ENCODE assay signal across 13 mouse cellular contexts in genomic region chr4:133390042-133390441, GRCm38 (mm10). TPM values are rescaled to one million over a fixed set of nuclear protein-coding genes. Genes with fewer than 3 reads are reported as not detected.
DNase-seq lines count a peak whose midpoint lies in the region; ATAC-seq and TF ChIP-seq lines count a peak whose summit lies in the region.
"Had no signal": no experiment of that assay in that cellular context is flagged by ENCODE, and none has a peak within 500 bp of the region (broad histone marks: within the 10 kb centered on the region; RNA-seq: fewer than 3 reads in every experiment).

No protein-coding gene starts in this region.

- no peaks in the 10 kb centered on the region for H3K27me3 ChIP-seq in heart, embryonic 12.5 days (replicated peaks)
- H3K27me3 ChIP-seq in midbrain, embryonic 10.5 days (ENCODE audit: low read depth, poor library complexity, severe bottlenecking) = no peaks in the 10 kb centered on the region
- no peaks in the 10 kb centered on the region for H3K27me3 ChIP-seq in midbrain, embryonic 14.5 days (ENCODE audit: control insufficient read depth, insufficient read depth, low read length)
- H3K27me3 ChIP-seq in liver, embryonic 16.5 days (ENCODE audit: control insufficient read depth, insufficient read depth, low read depth, low read length) = no peaks in the 10 kb centered on the region
- H3K27me3 ChIP-seq in stomach, postnatal 0 days (ENCODE audit: control insufficient read depth, insufficient read depth, low read length) = no peaks in the 10 kb centered on the region
- H3K27me3 ChIP-seq: limb, embryonic 12.5 days had no signal

- H3K4me3 ChIP-seq in heart, embryonic 12.5 days = no peak overlapping the region
- H3K4me3 ChIP-seq in midbrain, embryonic 10.5 days = no peak overlapping the region
- H3K4me3 ChIP-seq in midbrain, embryonic 14.5 days (replicated peaks; ENCODE audit: low read depth, low read length) = no peak overlapping the region
- H3K4me3 ChIP-seq in liver, embryonic 16.5 days (ENCODE audit: low read depth, low read length) = no peak overlapping the region
- no peak overlapping the region for H3K4me3 ChIP-seq in stomach, postnatal 0 days (ENCODE audit: low read depth, low read length)
- H3K4me3 ChIP-seq: limb, embryonic 12.5 days had no signal

- H3K27ac ChIP-seq in heart, embryonic 12.5 days (ENCODE audit: poor library complexity, severe bottlenecking) = no peak overlapping the region
- 0 out of 2 replicates have a peak overlapping the region, but pooled peaks have one; percentile 13 for H3K27ac ChIP-seq in midbrain, embryonic 10.5 days (replicated peaks)
- H3K27ac ChIP-seq in midbrain, embryonic 14.5 days (replicated peaks; ENCODE audit: low read depth, low read length) = no peak overlapping the region
- H3K27ac ChIP-seq in liver, embryonic 16.5 days (ENCODE audit: low read length) = peak overlapping the region; percentile 71
- H3K27ac ChIP-seq in stomach, postnatal 0 days (replicated peaks) = peak overlapping the region; percentile 89
- H3K27ac ChIP-seq: limb, embryonic 12.5 days had no signal

- intact Hi-C loops in heart, postnatal 14 days (cut with DNase I) = loop anchor here (2.0 kb wide), 1 partner anchor 19 kb away; no protein-coding TSS in a partner anchor

- H3K36me3 ChIP-seq in heart, embryonic 12.5 days = no peaks in the 10 kb centered on the region
- H3K36me3 ChIP-seq in midbrain, embryonic 10.5 days = peaks cover 2% of the 10 kb centered on the region; the same call in 1 of the 2 replicates
- no peaks in the 10 kb centered on the region for H3K36me3 ChIP-seq in midbrain, embryonic 14.5 days (ENCODE audit: control insufficient read depth, insufficient read depth, low read length)
- no peaks in the 10 kb centered on the region for H3K36me3 ChIP-seq in liver, embryonic 16.5 days (ENCODE audit: control insufficient read depth, insufficient read depth)
- peaks cover under 1% of the 10 kb centered on the region; the same call in 1 of the 2 replicates for H3K36me3 ChIP-seq in stomach, postnatal 0 days (ENCODE audit: control insufficient read depth, insufficient read depth, low read length)

- no peak for DNase-seq in heart, postnatal 14 days
- no peak for DNase-seq in midbrain, embryonic 10.5 days (ENCODE audit: low spot score)
- no peak for DNase-seq in midbrain, embryonic 14.5 days
- DNase-seq in stomach, postnatal 0 days (ENCODE audit: low spot score) = no peak
- no peak for DNase-seq in frontal cortex, postnatal 25 days (ENCODE audit: low spot score in 2 of 2)
- no peak for DNase-seq in layer of hippocampus, adult 9-10 months (ENCODE audit: low spot score)
- DNase-seq: adrenal gland, adult 8-10 months; B cell, adult 2 months; cerebellum, adult 18-20 months; kidney, postnatal 4 days had no signal

- TF ChIP-seq EP300 in stomach, postnatal 0 days (optimal IDR thresholded peaks at IDR 0.05) = no peak

- WGBS in heart, embryonic 12.5 days = 58% methylated on average over 2 of the region's 2 CpGs
- WGBS in midbrain, embryonic 10.5 days = 93% methylated on average over 2 of the region's 2 CpGs
- WGBS in midbrain, embryonic 14.5 days = 93% methylated on average over 2 of the region's 2 CpGs
- 28% methylated on average over 2 of the region's 2 CpGs for WGBS in liver, embryonic 16.5 days (ENCODE audit: insufficient replicate concordance)
- WGBS in stomach, postnatal 0 days = 73% methylated on average over 2 of the region's 2 CpGs

- H3K9me3 ChIP-seq in heart, embryonic 12.5 days (replicated peaks) = no peaks in the 10 kb centered on the region
- H3K9me3 ChIP-seq in midbrain, embryonic 10.5 days (replicated peaks) = no peaks in the 10 kb centered on the region
- no peaks in the 10 kb centered on the region for H3K9me3 ChIP-seq in midbrain, embryonic 14.5 days (ENCODE audit: control insufficient read depth, low read length)
- no peaks in the 10 kb centered on the region for H3K9me3 ChIP-seq in liver, embryonic 16.5 days (replicated peaks; ENCODE audit: control insufficient read depth, low read length)
- H3K9me3 ChIP-seq in stomach, postnatal 0 days (ENCODE audit: control insufficient read depth, low read length) = no peaks in the 10 kb centered on the region
- H3K9me3 ChIP-seq: limb, embryonic 12.5 days had no signal

- no peak overlapping the region for H3K4me2 ChIP-seq in heart, embryonic 12.5 days
- no peak overlapping the region for H3K4me2 ChIP-seq in midbrain, embryonic 14.5 days (ENCODE audit: low read length)
- peak overlapping the region; percentile 47 for H3K4me2 ChIP-seq in liver, embryonic 16.5 days (ENCODE audit: low read depth, low read length)
- H3K4me2 ChIP-seq in stomach, postnatal 0 days (replicated peaks; ENCODE audit: low read depth) = no peak overlapping the region
- H3K4me2 ChIP-seq: limb, embryonic 12.5 days had no signal

- H3K9ac ChIP-seq in heart, embryonic 12.5 days = no peak overlapping the region
- H3K9ac ChIP-seq in midbrain, embryonic 14.5 days (replicated peaks; ENCODE audit: low read length) = no peak overlapping the region
- peak overlapping the region; percentile 13; the same call in 1 of the 2 replicates for H3K9ac ChIP-seq in liver, embryonic 16.5 days (ENCODE audit: low read depth, low read length)
- no peak overlapping the region for H3K9ac ChIP-seq in stomach, postnatal 0 days (ENCODE audit: low read length)
- H3K9ac ChIP-seq: limb, embryonic 12.5 days had no signal

- peaks cover 52% of the 10 kb centered on the region for H3K4me1 ChIP-seq in heart, embryonic 12.5 days (replicated peaks)
- peaks cover 20% of the 10 kb centered on the region for H3K4me1 ChIP-seq in midbrain, embryonic 10.5 days
- no peaks in the 10 kb centered on the region for H3K4me1 ChIP-seq in midbrain, embryonic 14.5 days (ENCODE audit: control insufficient read depth, insufficient read depth, low read length)
- H3K4me1 ChIP-seq in liver, embryonic 16.5 days (ENCODE audit: control insufficient read depth, low read depth, low read length) = peaks cover 47% of the 10 kb centered on the region
- peaks cover 26% of the 10 kb centered on the region for H3K4me1 ChIP-seq in stomach, postnatal 0 days (replicated peaks; ENCODE audit: control insufficient read depth, insufficient read depth)

- TF ChIP-seq CTCF in stomach, postnatal 0 days (IDR thresholded peaks at IDR 0.05; ENCODE audit: low read depth) = no peak

- peak; percentile 41; the same call in 1 of the 2 replicates for ATAC-seq in heart, embryonic 12.5 days (ENCODE audit: insufficient number of reproducible peaks, low FRiP score)
- ATAC-seq in midbrain, embryonic 14.5 days (ENCODE audit: low FRiP score, low TSS enrichment) = no peak
- ATAC-seq in liver, embryonic 16.5 days (ENCODE audit: low read depth) = peak; percentile 91
- ATAC-seq in stomach, postnatal 0 days (ENCODE audit: low FRiP score, low TSS enrichment) = no peak

RNA-seq across cellular contexts. Expression of gene Slc9a1, which starts 20.5 kb away (rescaled TPM):
- polyA plus RNA-seq in heart, embryonic 12.5 days (2016; fragmentation: Nextera tagmentation; extraction: Ambion mirVana) = 7.3 and 8.8 TPM in 2 replicates
- total RNA-seq in heart, postnatal 14 days (2021) = 10 to 100 TPM; 21.2 to 22.9 TPM
- polyA plus RNA-seq in midbrain, embryonic 10.5 days (2016; fragmentation: Nextera tagmentation; extraction: Ambion mirVana) = 8.3 and 8.6 TPM in 2 replicates
- 8.2 and 8.3 TPM in 2 replicates for polyA plus RNA-seq in midbrain, embryonic 14.5 days (2014; fragmentation: Nextera tagmentation; extraction: Ambion mirVana)
- 2.9 and 3.3 TPM in 2 replicates for polyA plus RNA-seq in liver, embryonic 16.5 days (2015; fragmentation: Nextera tagmentation; extraction: Ambion mirVana)
- polyA plus RNA-seq in stomach, postnatal 0 days (2015; fragmentation: Nextera tagmentation; extraction: Ambion mirVana) = 6.0 and 7.1 TPM in 2 replicates

RNA-seq across cellular contexts. Expression of gene Wdtc1, which starts 36.8 kb away (rescaled TPM):
- 16.1 and 17.9 TPM in 2 replicates for polyA plus RNA-seq in heart, embryonic 12.5 days (2016; fragmentation: Nextera tagmentation; extraction: Ambion mirVana)
- total RNA-seq in heart, postnatal 14 days (2021) = 10 to 100 TPM; 65.7 to 70.6 TPM
- 19.2 and 20.0 TPM in 2 replicates for polyA plus RNA-seq in midbrain, embryonic 10.5 days (2016; fragmentation: Nextera tagmentation; extraction: Ambion mirVana)
- 21.3 and 24.9 TPM in 2 replicates for polyA plus RNA-seq in midbrain, embryonic 14.5 days (2014; fragmentation: Nextera tagmentation; extraction: Ambion mirVana)
- 6.2 and 8.1 TPM in 2 replicates for polyA plus RNA-seq in liver, embryonic 16.5 days (2015; fragmentation: Nextera tagmentation; extraction: Ambion mirVana)
- polyA plus RNA-seq in stomach, postnatal 0 days (2015; fragmentation: Nextera tagmentation; extraction: Ambion mirVana) = 6.2 and 7.7 TPM in 2 replicates

Comparison
In these comparisons a context has a peak if more than half of its experiments do, and no peak if none do; other contexts are left out.
1. H3K27ac ChIP-seq: peak in midbrain, embryonic 10.5 days (single experiment), liver, embryonic 16.5 days (single experiment) and stomach, postnatal 0 days (single experiment); none in heart, embryonic 12.5 days (single experiment) and midbrain, embryonic 14.5 days (single experiment).
2. ATAC-seq: peak in heart, embryonic 12.5 days (single experiment) and liver, embryonic 16.5 days (single experiment); none in midbrain, embryonic 14.5 days (single experiment) and stomach, postnatal 0 days (single experiment).